Mouse (Mus musculus): ENCODE data around the gene Acta2.

Acta2 gene

DNA sequence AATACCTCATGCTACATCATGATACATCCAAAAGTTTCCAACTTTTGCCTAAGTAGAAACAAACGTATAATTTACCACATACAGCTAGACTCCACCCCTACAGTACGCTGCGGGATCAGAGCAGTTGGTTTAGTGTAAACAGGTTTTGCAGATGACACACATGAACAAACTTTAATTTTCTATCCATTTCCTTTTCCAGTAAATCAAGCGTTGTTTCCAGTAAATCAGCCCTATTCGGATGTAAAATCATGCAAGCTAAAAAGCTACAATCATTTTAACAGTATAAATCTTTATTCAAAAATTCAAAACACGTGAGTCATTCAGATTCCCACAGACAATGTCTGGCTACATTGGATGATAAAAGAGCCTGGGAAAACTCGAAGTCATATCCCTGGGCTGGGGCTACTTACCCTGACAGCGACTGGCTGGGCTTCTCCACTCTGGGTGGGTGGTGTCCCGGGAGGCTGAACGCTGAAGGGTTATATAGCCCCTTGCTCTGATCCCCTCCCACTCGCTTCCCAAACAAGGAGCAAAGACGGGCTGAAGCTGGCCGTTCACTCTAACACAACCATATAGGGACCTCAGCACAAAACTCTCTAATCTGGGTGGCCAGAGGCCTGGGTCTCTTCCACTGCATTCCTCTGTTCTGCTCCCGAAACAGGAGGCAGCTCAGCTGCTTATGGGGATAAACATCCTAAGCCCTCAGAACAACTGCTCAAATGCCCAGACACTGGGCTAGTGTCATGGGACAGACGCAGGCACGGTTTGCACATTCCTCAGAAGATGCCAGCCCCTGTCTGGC is at the start of gene Acta2:
Gene Acta2 (minus strand): TSS at position 711 of the 802 bp plus-strand sequence.
- DNase-seq (ENCODE audit: low read depth), result no peak

GRCm38 (mm10) chr19:34304917-34305316 is 49.5 kb upstream of the Acta2 start:
- DNase-seq (ENCODE audit: low read depth), result no peak

DNA sequence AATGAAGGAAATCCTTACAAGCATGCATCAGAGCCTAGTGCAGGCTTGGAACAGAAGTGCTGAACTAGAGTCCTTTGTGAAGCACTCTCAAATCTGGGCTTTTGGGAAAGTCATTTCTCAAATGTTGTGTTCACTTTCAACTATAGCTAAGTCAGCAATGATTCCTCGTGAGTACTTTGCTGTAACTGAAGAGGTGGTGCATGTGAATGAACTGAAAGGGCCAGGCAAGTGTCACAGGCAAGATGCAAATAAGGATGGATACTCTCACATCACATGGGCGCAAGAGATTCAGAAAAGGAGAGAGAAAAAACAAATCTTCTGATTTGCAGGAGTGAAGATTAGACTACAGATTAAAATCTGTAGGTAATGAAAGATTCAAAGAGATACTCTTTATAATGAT is 45.0 kb upstream of the Acta2 start:
- no peak for DNase-seq (ENCODE audit: low read depth)

DNA sequence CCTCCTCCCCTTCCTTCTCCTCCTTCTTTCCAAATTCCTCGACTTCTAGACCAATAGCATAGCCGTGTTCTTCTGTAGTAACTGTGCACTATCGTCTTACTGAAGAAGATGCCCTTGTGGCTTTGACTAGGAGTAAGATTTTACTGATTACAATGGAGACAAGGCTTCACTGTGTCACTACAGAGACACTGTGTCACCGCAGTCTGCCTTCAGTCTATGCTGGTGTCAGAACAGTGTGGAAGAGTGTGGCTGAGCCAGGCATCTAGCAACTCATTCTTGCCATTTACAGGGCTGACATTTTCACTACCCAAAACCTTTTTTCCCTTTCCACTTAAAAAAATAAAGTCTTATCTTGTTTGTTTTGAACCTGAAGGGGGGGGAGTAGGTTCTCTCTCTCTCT is 43.8 kb upstream of the Acta2 start:
- no peak for DNase-seq (ENCODE audit: low read depth)

GRCm38 (mm10) chr19:34298531-34298930 is 43.1 kb upstream of the Acta2 start:
- DNase-seq (ENCODE audit: low read depth), result no peak

DNA sequence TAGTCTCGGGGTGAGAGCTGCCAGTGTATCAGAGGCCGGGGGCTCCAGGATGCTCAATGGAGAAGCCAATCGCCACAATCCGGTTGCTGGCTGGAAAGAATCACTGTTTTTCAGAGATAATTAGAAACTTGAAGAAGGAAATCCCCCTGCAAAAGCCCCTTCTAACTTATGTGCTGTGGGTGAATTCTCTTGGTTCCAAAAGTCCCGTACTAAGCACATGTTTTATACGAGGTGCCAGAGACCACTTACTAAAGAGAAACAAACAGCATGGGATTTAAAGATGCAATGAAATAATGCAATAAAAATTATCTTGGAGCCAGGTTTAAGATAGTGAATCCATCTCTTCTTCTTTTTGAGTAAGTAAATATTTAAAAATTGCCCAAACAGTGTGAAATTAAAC is 40.1 kb upstream of the Acta2 start:
- no peak for DNase-seq (ENCODE audit: low read depth)

GRCm38 (mm10) chr19:34293376-34293947 is 38.1 kb upstream of the Acta2 start:
- no peak for DNase-seq (ENCODE audit: low read depth)

GRCm38 (mm10) chr19:34292701-34293100 is 37.3 kb upstream of the Acta2 start:
- DNase-seq (ENCODE audit: low read depth), result no peak

DNA sequence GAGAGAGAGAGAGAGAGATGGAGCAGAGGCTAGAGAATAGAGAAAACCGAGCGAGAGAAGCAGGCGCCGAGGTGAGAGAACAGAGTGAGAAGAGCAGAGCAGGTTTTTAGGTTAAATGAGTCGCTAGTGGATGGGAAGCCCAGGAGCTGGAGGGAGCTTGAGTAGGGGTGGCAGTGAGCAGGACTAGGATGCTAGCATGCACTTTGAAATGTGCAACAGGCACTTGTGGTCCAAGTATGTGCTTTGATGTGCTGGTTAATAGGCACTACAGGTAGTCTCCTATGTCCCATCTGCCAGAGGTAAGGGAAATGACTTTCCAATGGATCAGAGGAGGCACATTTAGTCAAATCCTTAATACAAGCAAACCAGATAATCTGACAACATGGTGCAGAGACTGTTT is 36.6 kb upstream of the Acta2 start:
- DNase-seq (ENCODE audit: low read depth), result no peak

GRCm38 (mm10) chr19:34291379-34291778 is 36.0 kb upstream of the Acta2 start:
- DNase-seq (ENCODE audit: low read depth), result no peak

GRCm38 (mm10) chr19:34290872-34291341 is 35.5 kb upstream of the Acta2 start:
- DNase-seq (ENCODE audit: low read depth), result no peak

DNA sequence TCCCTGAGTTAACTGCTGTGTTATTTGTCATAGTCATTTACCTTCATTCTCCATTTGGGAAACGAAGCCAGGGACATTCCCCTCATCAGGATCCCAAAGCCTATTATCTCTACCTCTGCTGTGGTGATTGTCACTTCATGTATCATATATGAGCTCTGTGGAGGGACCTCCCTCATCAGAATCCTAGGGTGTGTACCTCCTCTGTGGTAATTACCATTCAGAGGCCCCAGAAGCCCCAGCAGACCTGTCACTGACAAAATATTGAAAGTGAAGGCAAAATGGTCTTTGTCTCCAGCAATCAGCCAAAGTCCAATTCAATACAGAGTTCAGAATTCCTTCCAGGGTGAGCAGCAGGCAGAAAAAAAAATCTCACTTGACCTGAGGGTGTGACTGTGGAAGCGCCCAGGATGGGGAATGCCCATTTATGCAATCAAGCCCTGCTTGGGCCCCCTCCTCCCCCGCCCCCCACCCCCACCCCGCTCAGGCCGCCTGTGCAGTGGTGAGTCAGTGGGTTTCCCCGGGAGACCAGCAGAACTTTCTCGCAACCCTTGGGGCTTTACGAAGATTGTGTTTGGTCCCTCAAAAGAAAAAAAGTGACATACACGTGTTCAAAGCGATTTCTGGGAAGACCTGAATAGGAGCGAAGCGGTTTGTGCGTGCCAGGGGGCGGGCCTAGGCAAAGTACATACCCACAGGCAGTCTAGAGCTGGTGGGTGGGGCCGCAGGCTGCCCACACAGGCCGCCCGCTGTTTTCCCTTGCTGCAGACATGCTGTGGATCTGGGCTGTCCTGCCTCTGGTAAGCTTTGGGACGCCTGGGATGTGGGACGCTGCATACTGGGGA is 34.8 kb upstream of the Acta2 start, which contains the start of gene Fas:
Gene Fas (plus strand): TSS at position 719 of the 842 bp plus-strand sequence.
- no peak for DNase-seq (ENCODE audit: low read depth)

DNA sequence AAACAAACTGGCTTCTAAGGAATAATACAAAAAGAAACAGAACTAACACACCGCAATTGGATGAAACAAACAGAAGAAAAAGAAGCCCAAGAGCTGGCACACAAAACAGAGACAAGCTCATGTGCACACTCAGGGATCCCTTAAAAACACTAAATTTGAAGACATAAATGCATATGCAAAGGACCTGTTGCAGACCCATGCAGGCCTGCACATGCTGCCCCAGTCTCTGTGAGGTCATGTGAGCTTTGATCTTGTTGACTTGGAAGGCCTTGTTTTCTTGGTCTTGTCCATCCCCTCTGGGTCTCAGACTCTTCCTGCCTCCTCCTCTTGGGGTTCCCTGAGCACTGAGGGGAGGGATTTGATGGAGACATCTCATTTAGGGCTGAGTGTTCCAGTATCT is 33.3 kb upstream of the Acta2 start:
- no peak for DNase-seq (ENCODE audit: low read depth)

DNA sequence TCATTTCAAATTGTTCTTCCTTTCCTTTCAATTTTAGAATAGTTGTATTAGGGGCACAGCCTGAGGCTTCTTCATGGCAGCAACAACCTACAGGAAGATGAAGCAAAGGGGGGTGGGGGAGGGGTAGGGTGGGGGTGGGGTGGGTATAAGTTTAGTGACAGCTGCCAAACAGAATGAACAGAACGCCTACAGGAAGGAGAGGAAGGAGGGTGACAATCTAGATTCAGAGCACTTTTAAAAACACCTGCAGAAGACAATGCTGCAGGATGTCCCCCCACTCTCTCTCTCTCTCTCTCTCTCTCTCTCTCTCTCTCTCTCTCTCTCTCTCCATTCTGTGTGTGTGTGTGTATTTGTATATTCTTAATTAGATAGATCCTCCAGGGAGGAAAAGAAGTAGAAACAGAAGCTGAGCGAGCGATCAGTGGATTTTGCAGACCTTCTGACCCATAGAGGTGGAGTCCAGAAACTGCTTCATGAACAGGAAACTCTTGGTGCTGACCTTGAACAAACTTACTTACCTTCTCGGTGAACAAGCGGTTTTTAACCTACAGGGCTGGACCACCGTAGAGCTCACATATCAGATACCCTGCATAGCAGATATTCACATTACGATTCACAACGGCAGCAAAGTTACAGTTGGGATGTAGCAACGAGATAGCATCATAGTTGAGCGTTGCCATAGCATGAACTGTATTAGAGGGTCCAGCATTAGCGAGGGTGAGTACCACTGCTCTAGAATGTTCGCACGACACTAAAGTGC is 32.4 kb upstream of the Acta2 start:
- no peak for DNase-seq (ENCODE audit: low read depth)

DNA sequence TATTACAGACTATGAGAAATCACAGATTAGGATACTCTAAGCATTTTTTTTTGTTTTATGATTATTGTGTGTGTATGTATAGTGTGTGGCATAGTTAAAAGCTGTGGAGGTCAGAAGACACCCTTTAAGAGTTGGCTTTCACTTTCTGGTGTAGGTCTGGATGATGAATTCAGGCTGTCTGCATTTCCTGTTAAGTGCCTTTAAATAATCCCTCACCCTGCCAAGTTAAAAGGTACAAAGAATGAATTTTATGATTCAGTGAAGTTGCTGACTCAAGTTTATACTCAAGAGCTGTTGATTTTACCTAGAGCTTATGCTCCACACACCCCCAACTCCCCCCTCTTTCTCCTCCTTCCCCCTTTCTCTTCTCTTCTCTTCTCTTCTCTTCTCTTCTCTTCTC is 31.8 kb upstream of the Acta2 start:
- DNase-seq (ENCODE audit: low read depth), result no peak

GRCm38 (mm10) chr19:34284826-34285225 is 29.4 kb upstream of the Acta2 start:
- no peak for DNase-seq (ENCODE audit: low read depth)

- DNase-seq (ENCODE audit: low read depth), result peak; percentile 22
Measured at GRCm38 (mm10) chr19:34284383-34284782, 29.0 kb upstream of the Acta2 start.

GRCm38 (mm10) chr19:34283614-34284013 is 28.2 kb upstream of the Acta2 start:
- no peak for DNase-seq (ENCODE audit: low read depth)

DNA sequence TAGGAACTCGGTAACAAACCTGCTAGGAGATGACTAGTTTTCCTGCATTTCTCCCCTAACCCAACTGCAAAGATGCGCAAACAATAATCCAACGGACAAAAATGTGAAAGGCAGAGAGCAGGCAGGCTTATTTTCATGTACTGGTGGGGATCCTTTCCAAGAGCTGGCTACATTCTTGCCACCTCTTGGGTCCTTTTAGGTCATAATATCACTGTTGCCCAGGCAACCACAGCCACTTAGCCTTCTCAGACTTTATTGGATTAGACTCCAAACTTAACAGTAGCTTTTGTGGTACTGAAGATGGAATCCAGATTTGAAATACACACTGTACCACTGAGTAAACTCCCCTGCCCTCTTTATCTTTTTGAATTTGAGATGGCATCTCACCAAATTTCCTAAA is 22.7 kb upstream of the Acta2 start:
- no peak for DNase-seq (ENCODE audit: low read depth)

DNA sequence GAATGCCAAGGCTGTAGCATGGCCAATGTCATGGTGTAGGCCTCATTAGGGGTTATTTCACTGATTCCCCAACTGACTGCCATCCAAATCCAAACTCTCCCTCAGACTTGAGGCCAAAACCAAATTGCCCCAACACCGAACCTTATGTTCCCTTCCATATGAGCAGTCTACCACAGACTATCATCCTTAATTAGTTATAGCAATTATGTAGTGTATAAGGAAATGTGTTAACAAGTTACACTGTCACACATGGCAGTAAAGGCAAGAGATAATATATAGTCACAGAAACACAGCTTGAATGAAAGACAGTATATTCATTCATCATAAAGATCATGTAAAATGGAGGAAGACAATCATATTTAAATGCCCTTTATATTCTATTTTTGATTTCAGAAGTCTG is 17.7 kb upstream of the Acta2 start:
- DNase-seq (ENCODE audit: low read depth), result no peak

- no peak for DNase-seq (ENCODE audit: low read depth)
Measured at GRCm38 (mm10) chr19:34270824-34271464, 15.6 kb upstream of the Acta2 start.

Measured in 416B (cell line).